Mouse (Mus musculus): ENCODE measurements around the gene Eif3g. TPM values are rescaled to one million over a fixed set of nuclear protein-coding genes. Genes with fewer than 3 reads are reported as not detected.

Gene Eif3g
- polyA plus RNA-seq (2014; fragmentation: Nextera tagmentation; extraction: Ambion mirVana): 377 and 383 TPM in 2 replicates

- WGBS: 6% methylated on average over 34 of the region's 34 CpGs
- Histone ChIP-seq H3K36me3 (ENCODE audit: control insufficient read depth, insufficient read depth, low read length) (peaks cover 26% of the 10 kb centered on the region), H3K27me3 (ENCODE audit: control insufficient read depth, insufficient read depth, low read length) (no peaks in the 10 kb centered on the region), H3K4me1 (ENCODE audit: control insufficient read depth, insufficient read depth, low read length) (peaks cover 8% of the 10 kb centered on the region), H3K9me3 (ENCODE audit: control insufficient read depth, low read length) (no peaks in the 10 kb centered on the region), H3K27ac (replicated peaks; ENCODE audit: low read depth, low read length) (no peak within 1 kb of the TSS), H3K4me2 (ENCODE audit: low read depth, severe bottlenecking) (peak within 1 kb of the TSS; percentile 96), H3K4me3 (ENCODE audit: low read depth, low read length) (peak within 1 kb of the TSS; percentile 99), H3K9ac (ENCODE audit: low read length) (peak within 1 kb of the TSS; percentile 86)
- DNase-seq (ENCODE audit: low spot score): peak; percentile 91
- peak; percentile 73 for ATAC-seq (ENCODE audit: insufficient number of reproducible peaks, low FRiP score, low TSS enrichment, low read depth)
Observed at GRCm38 (mm10) chr9:20898511-20899073, at the start of gene Eif3g. Gene Eif3g, minus strand, starts transcription at chr9:20898623.

- no peaks in the 10 kb centered on the region for H3K9me3 ChIP-seq (ENCODE audit: control insufficient read depth, low read length)
- WGBS: 82% methylated on average over 16 of the region's 16 CpGs
Observed at GRCm38 (mm10) chr9:20946066-20946880, 47.9 kb upstream of the Eif3g start.

GRCm38 (mm10) chr9:20944697-20945370 is 46.4 kb upstream of the Eif3g start:
- 71% methylated on average over 4 of the region's 4 CpGs for WGBS
- Histone ChIP-seq H3K4me1 (ENCODE audit: control insufficient read depth, insufficient read depth, low read length) (peaks cover 13% of the 10 kb centered on the region), H3K9me3 (ENCODE audit: control insufficient read depth, low read length) (no peaks in the 10 kb centered on the region), H3K27ac (replicated peaks; ENCODE audit: low read depth, low read length) (no peak overlapping the region), H3K36me3 (ENCODE audit: control insufficient read depth, insufficient read depth, low read length) (peaks cover 24% of the 10 kb centered on the region), H3K27me3 (ENCODE audit: control insufficient read depth, insufficient read depth, low read length) (no peaks in the 10 kb centered on the region), H3K4me3 (ENCODE audit: low read depth, low read length) (no peak overlapping the region), H3K9ac (ENCODE audit: low read length) (no peak overlapping the region), H3K4me2 (ENCODE audit: low read depth, severe bottlenecking) (no peak overlapping the region)
- ATAC-seq (ENCODE audit: insufficient number of reproducible peaks, low FRiP score, low TSS enrichment, low read depth): no peak
- no peak for DNase-seq (ENCODE audit: low spot score)

More at GRCm38 (mm10) chr9:20946066-20946880, 47.9 kb upstream of the Eif3g start:
- Histone ChIP-seq H3K27me3 (ENCODE audit: control insufficient read depth, insufficient read depth, low read length) (no peaks in the 10 kb centered on the region), H3K36me3 (ENCODE audit: control insufficient read depth, insufficient read depth, low read length) (peaks cover 14% of the 10 kb centered on the region), H3K9ac (ENCODE audit: low read length) (no peak overlapping the region), H3K4me1 (ENCODE audit: control insufficient read depth, insufficient read depth, low read length) (peaks cover 15% of the 10 kb centered on the region), H3K4me3 (ENCODE audit: low read depth, low read length) (no peak overlapping the region), H3K27ac (replicated peaks; ENCODE audit: low read depth, low read length) (no peak overlapping the region), H3K4me2 (ENCODE audit: low read depth, severe bottlenecking) (no peak overlapping the region)
- ATAC-seq (ENCODE audit: insufficient number of reproducible peaks, low FRiP score, low TSS enrichment, low read depth): no peak
- no peak for DNase-seq (ENCODE audit: low spot score)

GRCm38 (mm10) chr9:20943911-20944310 is 45.5 kb upstream of the Eif3g start:
- WGBS: 0% methylated on average over 2 of the region's 2 CpGs
- H3K27me3 ChIP-seq (ENCODE audit: control insufficient read depth, insufficient read depth, low read length): no peaks in the 10 kb centered on the region
- peaks cover 13% of the 10 kb centered on the region for H3K4me1 ChIP-seq (ENCODE audit: control insufficient read depth, insufficient read depth, low read length)
- DNase-seq (ENCODE audit: low spot score) (peak; percentile 52), ATAC-seq (ENCODE audit: insufficient number of reproducible peaks, low FRiP score, low TSS enrichment, low read depth) (peak; percentile 67; the same call in 1 of the 2 replicates)
- H3K4me2 ChIP-seq (ENCODE audit: low read depth, severe bottlenecking): no peak overlapping the region
- no peak overlapping the region for H3K4me3 ChIP-seq (ENCODE audit: low read depth, low read length)
- H3K27ac ChIP-seq (replicated peaks; ENCODE audit: low read depth, low read length): peak overlapping the region; percentile 55; the same call in 1 of the 2 replicates
- H3K36me3 ChIP-seq (ENCODE audit: control insufficient read depth, insufficient read depth, low read length): peaks cover 34% of the 10 kb centered on the region
- no peaks in the 10 kb centered on the region for H3K9me3 ChIP-seq (ENCODE audit: control insufficient read depth, low read length)
- peak overlapping the region; percentile 24; the same call in 1 of the 2 replicates for H3K9ac ChIP-seq (ENCODE audit: low read length)

- Histone ChIP-seq H3K4me2 (ENCODE audit: low read depth, severe bottlenecking) (no peak overlapping the region), H3K27me3 (ENCODE audit: control insufficient read depth, insufficient read depth, low read length) (no peaks in the 10 kb centered on the region), H3K4me3 (ENCODE audit: low read depth, low read length) (no peak overlapping the region), H3K36me3 (ENCODE audit: control insufficient read depth, insufficient read depth, low read length) (peaks cover 32% of the 10 kb centered on the region), H3K9me3 (ENCODE audit: control insufficient read depth, low read length) (no peaks in the 10 kb centered on the region), H3K4me1 (ENCODE audit: control insufficient read depth, insufficient read depth, low read length) (peaks cover 13% of the 10 kb centered on the region), H3K9ac (ENCODE audit: low read length) (no peak overlapping the region; the same call in 1 of the 2 replicates), H3K27ac (replicated peaks; ENCODE audit: low read depth, low read length) (peak overlapping the region; percentile 55; the same call in 1 of the 2 replicates)
- WGBS: 96% methylated on average over 7 of the region's 7 CpGs
- no peak for DNase-seq (ENCODE audit: low spot score)
- ATAC-seq (ENCODE audit: insufficient number of reproducible peaks, low FRiP score, low TSS enrichment, low read depth): no peak
Observed at GRCm38 (mm10) chr9:20943396-20943795, 45.0 kb upstream of the Eif3g start.

GRCm38 (mm10) chr9:20923258-20923657 is 24.8 kb upstream of the Eif3g start:
- H3K27me3 ChIP-seq (ENCODE audit: control insufficient read depth, insufficient read depth, low read length): no peaks in the 10 kb centered on the region
- H3K27ac ChIP-seq (replicated peaks; ENCODE audit: low read depth, low read length): no peak overlapping the region
- no peak overlapping the region for H3K9ac ChIP-seq (ENCODE audit: low read length)
- DNase-seq (ENCODE audit: low spot score) (no peak), ATAC-seq (ENCODE audit: insufficient number of reproducible peaks, low FRiP score, low TSS enrichment, low read depth) (no peak)
- H3K4me1 ChIP-seq (ENCODE audit: control insufficient read depth, insufficient read depth, low read length): no peaks in the 10 kb centered on the region
- peaks cover 66% of the 10 kb centered on the region for H3K36me3 ChIP-seq (ENCODE audit: control insufficient read depth, insufficient read depth, low read length)
- H3K9me3 ChIP-seq (ENCODE audit: control insufficient read depth, low read length): no peaks in the 10 kb centered on the region
- WGBS: 94% methylated on average over 3 of the region's 3 CpGs
- H3K4me2 ChIP-seq (ENCODE audit: low read depth, severe bottlenecking): no peak overlapping the region
- H3K4me3 ChIP-seq (ENCODE audit: low read depth, low read length): no peak overlapping the region

GRCm38 (mm10) chr9:20916160-20916559 is 17.7 kb upstream of the Eif3g start:
- H3K4me1 ChIP-seq (ENCODE audit: control insufficient read depth, insufficient read depth, low read length): no peaks in the 10 kb centered on the region
- H3K9ac ChIP-seq (ENCODE audit: low read length): no peak overlapping the region
- H3K27ac ChIP-seq (replicated peaks; ENCODE audit: low read depth, low read length): no peak overlapping the region
- H3K36me3 ChIP-seq (ENCODE audit: control insufficient read depth, insufficient read depth, low read length): peaks cover 81% of the 10 kb centered on the region
- no peaks in the 10 kb centered on the region for H3K27me3 ChIP-seq (ENCODE audit: control insufficient read depth, insufficient read depth, low read length)
- no peak for ATAC-seq (ENCODE audit: insufficient number of reproducible peaks, low FRiP score, low TSS enrichment, low read depth)
- H3K9me3 ChIP-seq (ENCODE audit: control insufficient read depth, low read length): no peaks in the 10 kb centered on the region
- no peak for DNase-seq (ENCODE audit: low spot score)
- H3K4me2 ChIP-seq (ENCODE audit: low read depth, severe bottlenecking): no peak overlapping the region
- H3K4me3 ChIP-seq (ENCODE audit: low read depth, low read length): no peak overlapping the region
- 85% methylated on average over 4 of the region's 4 CpGs for WGBS

- Histone ChIP-seq H3K4me3 (ENCODE audit: low read depth, low read length) (no peak overlapping the region), H3K9ac (ENCODE audit: low read length) (no peak overlapping the region), H3K9me3 (ENCODE audit: control insufficient read depth, low read length) (no peaks in the 10 kb centered on the region), H3K36me3 (ENCODE audit: control insufficient read depth, insufficient read depth, low read length) (peaks cover 74% of the 10 kb centered on the region), H3K27me3 (ENCODE audit: control insufficient read depth, insufficient read depth, low read length) (no peaks in the 10 kb centered on the region), H3K4me2 (ENCODE audit: low read depth, severe bottlenecking) (no peak overlapping the region), H3K4me1 (ENCODE audit: control insufficient read depth, insufficient read depth, low read length) (no peaks in the 10 kb centered on the region), H3K27ac (replicated peaks; ENCODE audit: low read depth, low read length) (no peak overlapping the region)
- DNase-seq (ENCODE audit: low spot score) (no peak), ATAC-seq (ENCODE audit: insufficient number of reproducible peaks, low FRiP score, low TSS enrichment, low read depth) (no peak)
- WGBS: 92% methylated on average over 9 of the region's 9 CpGs
Observed at GRCm38 (mm10) chr9:20909948-20910347, 11.5 kb upstream of the Eif3g start.
